In genomic region chr4:56685696-56686095, GRCm38 (mm10) we compare ENCODE assay signal across 13 mouse cellular contexts. TPM values are rescaled to one million over a fixed set of nuclear protein-coding genes. Genes with fewer than 3 reads are reported as not detected.
DNase-seq lines count a peak whose midpoint lies in the region; ATAC-seq and TF ChIP-seq lines count a peak whose summit lies in the region.
"Had no signal": no experiment of that assay in that cellular context is flagged by ENCODE, and none has a peak within 500 bp of the region (broad histone marks: within the 10 kb centered on the region; RNA-seq: fewer than 3 reads in every experiment).

No protein-coding gene starts in this region.

- TF ChIP-seq CTCF in midbrain, postnatal 0 days (IDR thresholded peaks at IDR 0.05) = no peak

- peak; percentile 35; the same call in 1 of the 2 replicates for ATAC-seq in kidney, embryonic 16.5 days (ENCODE audit: low FRiP score, low TSS enrichment)
- ATAC-seq in kidney, embryonic 14.5 days (ENCODE audit: low FRiP score, low TSS enrichment) = no peak; the same call in 1 of the 2 replicates
- ATAC-seq in hindbrain, embryonic 13.5 days (ENCODE audit: low FRiP score) = peak; percentile 59; the same call in 1 of the 2 replicates
- peak; percentile 25; the same call in 1 of the 2 replicates for ATAC-seq in midbrain, postnatal 0 days (ENCODE audit: low FRiP score)

- no peaks in the 10 kb centered on the region for H3K9me3 ChIP-seq in kidney, embryonic 16.5 days (ENCODE audit: low read length)
- H3K9me3 ChIP-seq in kidney, embryonic 14.5 days (ENCODE audit: control insufficient read depth, low read length) = no peaks in the 10 kb centered on the region
- no peaks in the 10 kb centered on the region for H3K9me3 ChIP-seq in hindbrain, embryonic 13.5 days
- no peaks in the 10 kb centered on the region for H3K9me3 ChIP-seq in midbrain, postnatal 0 days (ENCODE audit: low read length)
- H3K9me3 ChIP-seq: G1E; megakaryocyte, embryonic 14.5 days had no signal

- H3K9ac ChIP-seq in kidney, embryonic 16.5 days (replicated peaks; ENCODE audit: low read length) = no peak overlapping the region
- no peak overlapping the region for H3K9ac ChIP-seq in kidney, embryonic 14.5 days (ENCODE audit: low read depth, low read length)
- H3K9ac ChIP-seq in hindbrain, embryonic 13.5 days = no peak overlapping the region
- H3K9ac ChIP-seq in midbrain, postnatal 0 days (replicated peaks; ENCODE audit: low read length, poor library complexity, severe bottlenecking) = no peak overlapping the region

- H3K4me3 ChIP-seq in kidney, embryonic 16.5 days (ENCODE audit: low read length) = no peak overlapping the region
- no peak overlapping the region for H3K4me3 ChIP-seq in kidney, embryonic 14.5 days (ENCODE audit: low read length)
- H3K4me3 ChIP-seq in hindbrain, embryonic 13.5 days = no peak overlapping the region
- no peak overlapping the region for H3K4me3 ChIP-seq in midbrain, postnatal 0 days (ENCODE audit: low read depth, low read length)
- H3K4me3 ChIP-seq: megakaryocyte, embryonic 14.5 days had no signal

- H3K27me3 ChIP-seq in kidney, embryonic 16.5 days (ENCODE audit: insufficient read depth, low read length) = peaks cover 3% of the 10 kb centered on the region; the same call in 1 of the 2 replicates
- no peaks in the 10 kb centered on the region; the same call in 1 of the 2 replicates for H3K27me3 ChIP-seq in kidney, embryonic 14.5 days (ENCODE audit: control insufficient read depth, insufficient read depth, low read length)
- peaks cover 3% of the 10 kb centered on the region; the same call in 1 of the 2 replicates for H3K27me3 ChIP-seq in hindbrain, embryonic 13.5 days
- H3K27me3 ChIP-seq in midbrain, postnatal 0 days (ENCODE audit: insufficient read depth, low read length) = 0 out of 2 replicates have a peak, but pooled peaks cover 3% of the 10 kb centered on the region

- H3K4me1 ChIP-seq in kidney, embryonic 16.5 days (ENCODE audit: insufficient read depth, low read length) = peaks cover 7% of the 10 kb centered on the region; the same call in 1 of the 2 replicates
- no peaks in the 10 kb centered on the region for H3K4me1 ChIP-seq in kidney, embryonic 14.5 days (ENCODE audit: control insufficient read depth, insufficient read depth, low read length)
- peaks cover 7% of the 10 kb centered on the region for H3K4me1 ChIP-seq in hindbrain, embryonic 13.5 days (replicated peaks)
- H3K4me1 ChIP-seq in midbrain, postnatal 0 days (ENCODE audit: insufficient read depth, low read length) = no peaks in the 10 kb centered on the region

- intact Hi-C loops in gastrocnemius, postnatal 14 days (cut with DNase I; ENCODE audit: low total_unique reads) = loop anchor here (10.0 kb wide), 1 partner anchor 1171 kb away; no protein-coding TSS in a partner anchor

- DNase-seq in cerebellum, postnatal 10 days = peak; percentile 24 to 43
- DNase-seq in cerebellum, adult 18-20 months = no peak
- no peak for DNase-seq in midbrain, postnatal 0 days (ENCODE audit: low spot score)
- no peak for DNase-seq in gastrocnemius, postnatal 14 days
- DNase-seq in embryo, embryonic 11 days = no peak

- H3K27ac ChIP-seq in kidney, embryonic 16.5 days (ENCODE audit: low read length) = no peak overlapping the region
- no peak overlapping the region for H3K27ac ChIP-seq in kidney, embryonic 14.5 days (ENCODE audit: low read depth, low read length)
- no peak overlapping the region for H3K27ac ChIP-seq in hindbrain, embryonic 13.5 days
- H3K27ac ChIP-seq in midbrain, postnatal 0 days (ENCODE audit: low read depth, low read length) = no peak overlapping the region

- no peaks in the 10 kb centered on the region for H3K36me3 ChIP-seq in kidney, embryonic 16.5 days (ENCODE audit: insufficient read depth, low read length)
- no peaks in the 10 kb centered on the region for H3K36me3 ChIP-seq in kidney, embryonic 14.5 days (ENCODE audit: control insufficient read depth, insufficient read depth, low read length)
- H3K36me3 ChIP-seq in hindbrain, embryonic 13.5 days = no peaks in the 10 kb centered on the region
- no peaks in the 10 kb centered on the region for H3K36me3 ChIP-seq in midbrain, postnatal 0 days (ENCODE audit: insufficient read depth, low read length)
- H3K36me3 ChIP-seq: G1E had no signal

- WGBS in kidney, embryonic 16.5 days = 52% methylated on average over 8 of the region's 8 CpGs
- 42% methylated on average over 8 of the region's 8 CpGs for WGBS in kidney, embryonic 14.5 days
- WGBS in hindbrain, embryonic 13.5 days = 61% methylated on average over 8 of the region's 8 CpGs
- WGBS in midbrain, postnatal 0 days = 47% methylated on average over 8 of the region's 8 CpGs

- peak overlapping the region; percentile 45; the same call in 1 of the 2 replicates for H3K4me2 ChIP-seq in kidney, embryonic 16.5 days (replicated peaks; ENCODE audit: low read depth, low read length)
- H3K4me2 ChIP-seq in kidney, embryonic 14.5 days (replicated peaks; ENCODE audit: low read depth, low read length) = no peak overlapping the region; the same call in 1 of the 2 replicates
- peak overlapping the region; percentile 34 for H3K4me2 ChIP-seq in hindbrain, embryonic 13.5 days
- H3K4me2 ChIP-seq in midbrain, postnatal 0 days (ENCODE audit: low read depth, low read length, poor library complexity, severe bottlenecking) = peak overlapping the region; percentile 36
- H3K4me2 ChIP-seq: liver, embryonic 11.5 days had no signal

RNA-seq across cellular contexts. Expression of gene Gm26657, which starts 54.2 kb away (rescaled TPM):
- not detected in 2 replicates for polyA plus RNA-seq in kidney, embryonic 16.5 days (2015; fragmentation: Nextera tagmentation; extraction: Ambion mirVana)
- not detected in 2 replicates for polyA plus RNA-seq in kidney, embryonic 14.5 days (2014; fragmentation: Nextera tagmentation; extraction: Ambion mirVana)
- polyA plus RNA-seq in hindbrain, embryonic 13.5 days (2015; fragmentation: Nextera tagmentation; extraction: Ambion mirVana) = not detected in 2 replicates
- not detected in 2 replicates for total RNA-seq in midbrain, postnatal 0 days (2014; rRNA removed)
- not detected in 2 replicates for polyA plus RNA-seq in midbrain, postnatal 0 days (2015; fragmentation: Nextera tagmentation; extraction: Ambion mirVana)
- not detected for total RNA-seq in gastrocnemius, postnatal 14 days (2021)
- total RNA-seq: G1E; layer of hippocampus, adult 8-10 months had no signal
- polyA plus RNA-seq: G1E; inflammation-experienced regulatory T-cells, adult 6 months; liver, embryonic 11.5 days had no signal

RNA-seq across cellular contexts. Expression of gene Actl7b, which starts 55.5 kb away (rescaled TPM):
- not detected in 2 replicates for polyA plus RNA-seq in kidney, embryonic 16.5 days (2015; fragmentation: Nextera tagmentation; extraction: Ambion mirVana)
- not detected in 2 replicates for polyA plus RNA-seq in kidney, embryonic 14.5 days (2014; fragmentation: Nextera tagmentation; extraction: Ambion mirVana)
- not detected in 2 replicates for polyA plus RNA-seq in hindbrain, embryonic 13.5 days (2015; fragmentation: Nextera tagmentation; extraction: Ambion mirVana)
- 0.16 and 0.47 TPM in 2 replicates for total RNA-seq in midbrain, postnatal 0 days (2014; rRNA removed)
- not detected in 2 replicates for polyA plus RNA-seq in midbrain, postnatal 0 days (2015; fragmentation: Nextera tagmentation; extraction: Ambion mirVana)
- not detected for total RNA-seq in gastrocnemius, postnatal 14 days (2021)
- total RNA-seq: G1E had no signal
- polyA plus RNA-seq: inflammation-experienced regulatory T-cells, adult 6 months; liver, embryonic 11.5 days had no signal

RNA-seq across cellular contexts. Expression of gene Actl7a, which starts 57.5 kb away (rescaled TPM):
- not detected in 2 replicates for polyA plus RNA-seq in kidney, embryonic 16.5 days (2015; fragmentation: Nextera tagmentation; extraction: Ambion mirVana)
- polyA plus RNA-seq in kidney, embryonic 14.5 days (2014; fragmentation: Nextera tagmentation; extraction: Ambion mirVana) = not detected in 2 replicates
- not detected in 2 replicates for polyA plus RNA-seq in hindbrain, embryonic 13.5 days (2015; fragmentation: Nextera tagmentation; extraction: Ambion mirVana)
- not detected in 2 replicates for total RNA-seq in midbrain, postnatal 0 days (2014; rRNA removed)
- polyA plus RNA-seq in midbrain, postnatal 0 days (2015; fragmentation: Nextera tagmentation; extraction: Ambion mirVana) = not detected in 2 replicates
- total RNA-seq in gastrocnemius, postnatal 14 days (2021) = not detected
- total RNA-seq: layer of hippocampus, adult 8-10 months had no signal
- polyA plus RNA-seq: G1E; inflammation-experienced regulatory T-cells, adult 6 months; liver, embryonic 11.5 days had no signal

Comparison
In these comparisons a context has a peak if more than half of its experiments do, and no peak if none do; other contexts are left out.
1. DNase-seq: peak in cerebellum, postnatal 10 days (2 of 2); none in cerebellum, adult 18-20 months (0 of 2), midbrain, postnatal 0 days (single experiment), gastrocnemius, postnatal 14 days (single experiment) and embryo, embryonic 11 days (single experiment).